Mouse (Mus musculus) kidney, postnatal 0 days (tissue): ENCODE measurements around the gene Txndc12. TPM values are rescaled to one million over a fixed set of nuclear protein-coding genes. Genes with fewer than 3 reads are reported as not detected.

Experiments
- ATAC-seq: fragments of 200-750 bp; cut with Nextera tagmentation; replicated peaks from 2 replicates; pipeline ENCODE4 v1.8.0; 2017; ENCODE audit warnings: low read depth, moderate number of reproducible peaks, moderate TSS enrichment, moderate library complexity; ENCODE audit not compliant: low FRiP score
- DNase-seq: peaks from one replicate; pipeline ENCODE4 v3.0.0-alpha.2; 2016; ENCODE audit warnings: low spot score
- H3K27ac ChIP-seq: fragments of 300-500 bp; sonication (generic); 2 replicates; pipeline ENCODE4 v1.5.1; 2014; ENCODE audit warnings: mild to moderate bottlenecking
- H3K27me3 ChIP-seq: fragments of 300-500 bp; sonication (generic); 2 replicates; pipeline ENCODE4 v1.6.1; 2014; ENCODE audit warnings: low read length, mixed read lengths; ENCODE audit not compliant: insufficient read depth
- H3K36me3 ChIP-seq: fragments of 300-500 bp; sonication (generic); 2 replicates; pipeline ENCODE4 v1.6.1; 2014; ENCODE audit warnings: low read length, mixed read lengths; ENCODE audit not compliant: insufficient read depth
- H3K4me1 ChIP-seq: fragments of 300-500 bp; sonication (generic); replicated peaks from 2 replicates; pipeline ENCODE4 v1.6.1; 2014; ENCODE audit warnings: antibody characterized with exemption, low read length, mixed read lengths; ENCODE audit not compliant: insufficient read depth
- H3K4me2 ChIP-seq: fragments of 300-500 bp; sonication (generic); 2 replicates; pipeline ENCODE4 v1.6.1; 2014; ENCODE audit warnings: mild to moderate bottlenecking, low read length, moderate library complexity, mixed read lengths
- H3K4me3 ChIP-seq: fragments of 300-500 bp; sonication (generic); replicated peaks from 2 replicates; pipeline ENCODE4 v1.5.1; 2014; ENCODE audit warnings: low read depth, low read length
- H3K9ac ChIP-seq: fragments of 300-500 bp; sonication (generic); 2 replicates; pipeline ENCODE4 v1.6.1; 2014; ENCODE audit warnings: low read depth, low read length
- H3K9me3 ChIP-seq: fragments of 300-500 bp; sonication (generic); replicated peaks from 2 replicates; pipeline ENCODE4 v1.6.1; 2016; ENCODE audit warnings: low read length, inconsistent platforms, mixed read lengths
- CTCF ChIP-seq: IDR thresholded peaks from 2 replicates; pipeline ENCODE4 v1.5.1; 2016; ENCODE audit warnings: antibody characterized with exemption, low read depth, mild to moderate bottlenecking, moderate library complexity
- WGBS: fragments of 180-500 bp; shearing (Covaris S2); extraction: QIAGEN DNeasy Blood & Tissue Kit; methylation state at CpG from one replicate; pipeline ENCODE4 v1.1.7; 2014; 5-methylcytosine and 5-hydroxymethylcytosine counted together
- polyA plus RNA-seq: library from polyadenylated mRNA; unstranded; fragments of >200 nt; fragmentation: Nextera tagmentation; extraction: Ambion mirVana; gene quantifications from 2 replicates; pipeline ENCODE4 v1.2.1, GENCODE M21; 2015

Gene Txndc12
- 94.0 and 98.3 TPM in 2 replicates for polyA plus RNA-seq

- Histone ChIP-seq H3K4me1 (peaks cover 11% of the 10 kb centered on the region), H3K9ac (peak within 1 kb of the TSS; percentile 98), H3K27me3 (no peaks in the 10 kb centered on the region), H3K9me3 (no peaks in the 10 kb centered on the region), H3K27ac (peak within 1 kb of the TSS; percentile 93), H3K4me2 (peak within 1 kb of the TSS; percentile 63), H3K36me3 (peaks cover 5% of the 10 kb centered on the region; the same call in 1 of the 2 replicates), H3K4me3 (peak within 1 kb of the TSS; percentile 97)
- WGBS: under 1% methylated on average over 34 of the region's 34 CpGs
- peak; percentile 12; the same call in 1 of the 2 replicates for TF ChIP-seq CTCF
- peak; percentile 97 for DNase-seq
- ATAC-seq: peak; percentile 82
These were observed at the start of gene Txndc12 for GRCm38 (mm10) chr4:108834115-108834970. Gene Txndc12, plus strand, starts transcription at chr4:108834601.

GRCm38 (mm10) chr4:108789258-108789936 is 45.0 kb upstream of the Txndc12 start:
- no peaks in the 10 kb centered on the region for H3K4me1 ChIP-seq
- H3K36me3 ChIP-seq: no peaks in the 10 kb centered on the region
- no peak overlapping the region for H3K27ac ChIP-seq
- TF ChIP-seq CTCF: no peak
- no peak overlapping the region for H3K4me3 ChIP-seq
- H3K4me2 ChIP-seq: no peak overlapping the region
- 68% methylated on average over 6 of the region's 6 CpGs for WGBS
- ATAC-seq (no peak), DNase-seq (no peak)
- no peak overlapping the region for H3K9ac ChIP-seq
- no peaks in the 10 kb centered on the region for H3K9me3 ChIP-seq
- H3K27me3 ChIP-seq: no peaks in the 10 kb centered on the region

- Histone ChIP-seq H3K9me3 (no peaks in the 10 kb centered on the region), H3K27ac (no peak overlapping the region), H3K4me2 (no peak overlapping the region), H3K4me1 (no peaks in the 10 kb centered on the region), H3K36me3 (no peaks in the 10 kb centered on the region), H3K27me3 (no peaks in the 10 kb centered on the region), H3K4me3 (no peak overlapping the region), H3K9ac (no peak overlapping the region)
- TF ChIP-seq CTCF: no peak
- ATAC-seq: no peak
- DNase-seq: no peak
- WGBS: 61% methylated on average over 1 of the region's 1 CpGs
These were observed 43.9 kb upstream of the Txndc12 start for GRCm38 (mm10) chr4:108790507-108790906.

- no peak for DNase-seq
- no peak overlapping the region for H3K27ac ChIP-seq
- no peak overlapping the region for H3K4me2 ChIP-seq
- H3K36me3 ChIP-seq: no peaks in the 10 kb centered on the region
- H3K27me3 ChIP-seq: no peaks in the 10 kb centered on the region
- no peaks in the 10 kb centered on the region for H3K9me3 ChIP-seq
- WGBS: 48% methylated on average over 1 of the region's 1 CpGs
- TF ChIP-seq CTCF: no peak
- ATAC-seq: no peak
- no peak overlapping the region for H3K4me3 ChIP-seq
- H3K9ac ChIP-seq: no peak overlapping the region
- no peaks in the 10 kb centered on the region for H3K4me1 ChIP-seq
These were observed 40.5 kb upstream of the Txndc12 start for GRCm38 (mm10) chr4:108793941-108794340.

- Histone ChIP-seq H3K27me3 (no peaks in the 10 kb centered on the region), H3K9me3 (no peaks in the 10 kb centered on the region), H3K4me1 (no peaks in the 10 kb centered on the region), H3K4me2 (no peak overlapping the region), H3K4me3 (no peak overlapping the region), H3K36me3 (no peaks in the 10 kb centered on the region), H3K27ac (no peak overlapping the region), H3K9ac (no peak overlapping the region)
- WGBS: 23% methylated on average over 4 of the region's 4 CpGs
- DNase-seq (peak; percentile 26), ATAC-seq (no peak)
- TF ChIP-seq CTCF: no peak
These were observed 37.7 kb upstream of the Txndc12 start for GRCm38 (mm10) chr4:108796701-108797100.

GRCm38 (mm10) chr4:108798083-108798830 is 36.1 kb upstream of the Txndc12 start:
- DNase-seq (peak; percentile 84), ATAC-seq (no peak)
- Histone ChIP-seq H3K9ac (no peak overlapping the region), H3K27ac (no peak overlapping the region), H3K4me1 (no peaks in the 10 kb centered on the region), H3K9me3 (no peaks in the 10 kb centered on the region), H3K27me3 (no peaks in the 10 kb centered on the region), H3K4me3 (no peak overlapping the region), H3K36me3 (no peaks in the 10 kb centered on the region), H3K4me2 (no peak overlapping the region)
- 49% methylated on average over 2 of the region's 2 CpGs for WGBS
- TF ChIP-seq CTCF: peak; percentile 77
